Mouse (Mus musculus): ENCODE results near the gene Rassf1.

Rassf1 gene

DNA sequence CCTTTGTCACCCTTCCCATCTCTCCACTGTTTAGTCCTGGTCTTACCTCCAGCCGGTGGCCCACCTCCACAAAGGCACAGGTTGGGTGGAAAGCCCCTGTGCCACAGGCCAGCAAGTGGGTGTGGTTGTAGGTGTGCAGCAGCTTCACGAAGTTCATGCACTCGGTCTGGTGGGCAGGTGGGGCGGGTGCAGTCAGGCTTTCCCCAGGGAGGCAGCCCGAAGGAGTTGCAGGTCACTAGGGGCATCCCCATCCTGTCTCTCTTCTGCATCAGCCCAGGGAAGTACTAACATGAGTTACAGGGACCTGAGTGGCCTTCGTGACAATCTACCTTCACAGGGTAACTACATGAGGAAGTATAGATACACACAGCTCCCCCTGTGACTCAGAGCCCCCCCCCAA, 51.9 kb downstream of the Rassf1 start:
- DNase-seq (ENCODE audit: low spot score in 2 of 2) = no peak

DNA sequence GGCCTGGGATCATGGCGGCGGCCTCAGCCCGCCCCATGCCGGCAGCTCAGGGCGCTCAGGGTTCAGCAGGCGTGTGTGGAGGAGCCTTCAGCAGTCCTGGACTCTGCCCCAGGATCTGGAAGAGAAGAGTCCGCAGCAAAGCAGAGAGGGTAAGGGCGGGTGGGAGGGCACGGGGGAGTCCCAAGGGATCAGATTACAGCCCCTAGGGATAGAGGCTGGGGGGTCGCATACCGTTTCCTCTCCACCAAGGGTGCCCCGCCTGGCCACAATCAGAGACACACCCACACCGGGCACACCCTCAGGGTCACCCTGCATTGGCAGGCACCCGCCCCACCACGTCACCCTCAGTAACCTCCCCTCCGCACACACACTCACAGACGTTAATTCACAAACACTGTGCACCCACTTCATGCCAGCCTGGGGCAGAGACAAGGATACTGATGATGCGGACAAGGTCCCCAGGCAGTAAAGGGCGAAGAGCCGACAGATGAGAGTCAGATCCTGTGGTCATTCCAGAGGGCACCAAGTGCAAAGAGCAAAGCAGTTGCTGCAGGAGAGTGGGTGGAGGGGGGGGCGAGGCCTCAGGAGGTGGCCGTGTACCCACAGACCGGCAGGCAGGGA, 53.8 kb downstream of the Rassf1 start:
- no peak for DNase-seq (ENCODE audit: low spot score in 2 of 2)

- no peak for DNase-seq (ENCODE audit: low spot score in 2 of 2)
These were observed 55.2 kb downstream of the Rassf1 start for GRCm38 (mm10) chr9:107606591-107606990.

DNA sequence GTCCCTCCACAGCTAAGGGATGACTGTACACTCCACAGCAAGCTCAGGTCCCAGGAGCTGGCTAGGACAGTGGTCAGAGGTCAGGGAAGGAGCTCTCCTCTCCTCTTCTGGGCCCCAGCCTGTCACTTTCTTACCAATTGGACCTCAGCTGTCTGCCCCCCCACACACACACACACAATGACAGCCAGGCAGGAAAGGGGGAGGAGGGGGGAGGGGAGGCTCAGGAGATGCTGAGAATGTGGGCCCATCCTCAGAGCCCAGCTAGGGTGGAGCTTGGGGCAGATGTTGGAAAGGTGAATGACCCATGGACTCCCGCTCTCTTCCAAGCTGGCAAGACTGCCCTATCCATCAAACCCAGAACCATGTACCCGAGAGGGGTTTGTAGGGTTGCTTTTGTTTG, 55.7 kb downstream of the Rassf1 start:
- no peak for DNase-seq (ENCODE audit: low spot score in 2 of 2)

- DNase-seq (ENCODE audit: low spot score in 2 of 2) = no peak
These were observed 56.4 kb downstream of the Rassf1 start for GRCm38 (mm10) chr9:107607653-107608245.

DNA sequence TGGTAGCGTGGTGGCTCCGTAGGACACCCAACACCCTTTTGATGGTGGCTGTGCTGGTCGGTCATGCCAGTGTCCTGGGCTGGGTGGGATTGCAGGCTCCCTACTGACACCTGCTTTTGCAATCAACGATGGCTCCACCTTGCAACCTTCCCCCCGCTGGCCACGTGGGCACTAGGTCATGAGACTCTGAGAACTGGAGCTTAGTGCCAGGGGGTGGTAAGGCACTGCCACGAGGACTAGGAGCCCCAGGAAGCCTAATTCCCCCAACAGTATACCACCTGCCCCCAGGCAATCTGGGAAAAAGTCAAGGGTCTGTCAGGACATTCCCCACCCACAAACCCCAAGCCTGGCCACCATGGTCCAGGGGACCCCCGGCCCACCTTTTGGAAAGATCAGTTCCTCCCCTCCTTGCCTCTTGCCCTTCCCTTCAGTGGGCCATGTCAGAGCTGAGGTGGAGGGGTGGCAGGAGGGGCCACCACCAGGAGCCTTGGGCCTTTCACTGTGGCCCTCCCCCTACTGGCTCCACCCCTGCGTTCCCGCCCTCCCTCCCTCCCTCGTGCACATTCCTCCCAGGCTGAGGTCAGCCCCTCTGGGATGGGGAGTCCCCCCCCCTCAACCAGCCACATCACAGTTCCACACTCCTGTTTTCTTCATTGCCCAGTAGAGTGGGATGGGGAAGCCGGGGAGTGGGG, 57.5 kb downstream of the Rassf1 start, which contains the start of gene Sema3b:
Sema3b (minus strand) TSS at position 489 of the 692 bp plus-strand sequence.
- no peak for DNase-seq (ENCODE audit: low spot score in 2 of 2)

DNA sequence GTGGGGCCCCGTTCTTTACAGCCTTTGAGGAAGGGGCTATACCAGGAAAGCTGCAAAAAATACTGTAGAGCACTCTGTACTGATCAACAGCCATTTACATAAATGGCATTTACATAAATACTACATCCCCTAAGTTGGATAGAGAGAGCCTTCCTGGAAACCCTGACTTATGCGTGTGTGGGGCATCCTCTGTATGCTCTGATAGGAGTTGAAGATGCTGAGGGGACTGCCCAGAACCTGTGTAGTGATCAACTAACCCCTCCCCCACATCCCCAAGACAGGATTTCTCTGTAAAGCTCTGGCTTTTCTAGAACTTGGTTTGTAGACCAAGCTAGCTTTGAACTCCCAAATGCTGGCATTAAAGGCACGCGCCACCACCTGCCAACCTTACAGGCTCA, 58.1 kb downstream of the Rassf1 start:
- DNase-seq (ENCODE audit: low spot score in 2 of 2) = no peak

- peak in 1 of 2 experiments; percentile 70 for DNase-seq (ENCODE audit: low spot score in 2 of 2)
These were observed 60.3 kb downstream of the Rassf1 start for GRCm38 (mm10) chr9:107611456-107612190.

All from right cerebral cortex, postnatal 10 days (tissue).